Mouse (Mus musculus): ENCODE results near the gene Ddx24.

The Ddx24 gene

DNA sequence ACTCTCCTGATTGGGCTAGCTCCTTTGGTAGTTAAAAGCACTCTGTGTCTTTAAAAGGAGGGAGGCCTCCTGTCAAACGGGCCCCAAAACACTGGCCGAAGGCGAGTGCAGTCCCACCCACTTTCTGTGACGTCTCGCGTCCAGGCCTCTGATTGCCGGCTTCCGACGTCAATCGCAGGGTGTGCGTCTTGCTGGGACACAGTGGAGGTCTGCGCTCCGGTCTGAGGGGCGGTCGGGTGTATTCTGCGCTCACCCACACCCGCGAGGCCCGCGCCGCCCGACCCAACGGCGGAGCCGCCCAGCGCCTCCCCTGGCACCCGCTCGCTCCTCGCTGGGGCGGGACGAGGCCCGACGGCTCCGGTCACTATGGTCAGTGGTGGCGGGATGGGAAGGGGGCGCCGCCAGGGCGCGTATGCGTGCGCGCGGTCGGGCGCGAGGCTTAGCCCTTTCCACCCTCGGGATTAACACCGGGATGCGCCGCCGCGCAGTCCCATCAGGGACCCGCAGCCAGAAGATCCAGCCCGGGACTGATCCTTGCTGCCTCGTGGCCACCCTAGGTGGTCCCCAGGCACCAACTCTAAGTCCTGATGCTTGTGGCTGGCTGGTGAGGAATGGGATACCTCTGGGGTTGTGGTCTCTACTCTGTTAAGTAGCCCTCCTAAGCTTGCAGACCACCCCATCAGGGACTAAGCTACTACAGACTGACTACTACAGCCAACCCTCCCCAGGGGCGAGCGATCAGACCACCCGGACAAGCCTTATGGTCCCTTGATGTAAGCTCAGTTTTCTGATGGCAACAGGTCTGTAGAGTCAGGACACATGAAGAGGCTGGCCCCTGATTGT lies 36.9 kb downstream of the Ddx24 start, which contains the start of gene Otub2:
Gene Otub2, plus strand, starts transcription at position 178 of the 843 bp plus-strand sequence.
- DNase-seq, result peak; percentile 98

DNA sequence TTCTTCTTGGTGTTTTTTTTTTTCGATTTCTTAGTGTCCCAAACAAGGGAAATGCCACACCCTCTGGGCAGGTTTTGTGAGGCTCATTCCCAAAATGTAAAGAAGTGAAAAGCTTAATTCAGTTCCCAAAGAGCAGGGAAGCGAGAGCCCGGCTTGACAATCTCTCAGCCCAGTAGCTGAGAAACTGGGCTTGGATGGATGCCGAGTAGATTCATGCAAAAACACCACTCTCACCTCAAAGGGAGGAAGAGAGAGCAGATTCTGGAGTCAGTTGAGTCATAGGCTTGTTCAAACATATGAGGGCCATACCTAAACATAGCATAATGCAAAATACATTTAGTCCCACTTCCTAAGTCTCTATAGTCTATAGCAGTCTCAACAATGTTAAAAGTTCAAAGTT lies 45.4 kb downstream of the Ddx24 start:
- DNase-seq, result no peak

DNA sequence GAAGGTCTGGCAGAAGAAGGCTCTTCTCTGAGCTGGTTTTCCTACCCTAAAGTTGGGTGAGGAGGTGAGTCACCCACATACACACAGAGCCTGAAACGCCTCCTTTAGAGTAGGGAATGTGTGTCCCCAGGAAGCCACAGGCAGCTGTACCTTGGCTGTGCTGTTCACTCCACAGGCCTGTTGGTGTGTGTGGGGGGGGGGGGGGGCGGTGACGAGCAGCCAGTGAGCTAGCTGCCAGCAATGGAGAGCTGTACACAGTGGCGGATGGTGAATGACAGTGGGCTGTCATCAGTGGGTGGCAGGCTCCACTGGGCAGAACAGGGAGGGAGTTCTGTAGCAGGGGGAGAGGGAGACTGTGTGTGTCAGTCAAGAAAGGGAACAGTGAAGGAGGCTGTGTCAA lies 48.9 kb downstream of the Ddx24 start:
- no peak for DNase-seq

DNA sequence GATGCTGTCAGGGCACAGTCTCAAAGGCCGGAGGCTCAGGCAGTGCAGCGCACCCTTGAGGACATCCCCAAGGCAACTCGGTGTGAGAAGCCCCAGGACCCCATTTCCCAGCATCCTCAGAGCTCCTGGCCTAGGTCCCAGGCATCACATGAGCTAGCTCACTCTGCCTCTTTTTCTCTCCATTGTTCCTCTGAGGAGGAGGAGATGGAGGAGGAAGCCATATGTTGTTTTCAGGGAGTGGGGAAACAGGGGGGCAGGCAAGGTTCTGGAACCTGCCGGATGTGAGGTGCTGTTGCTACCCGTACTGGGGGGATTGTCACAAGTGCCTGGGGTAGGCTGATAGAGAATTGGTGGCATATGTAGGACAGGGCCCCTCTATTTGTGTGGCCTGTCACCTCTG lies 49.5 kb downstream of the Ddx24 start:
- DNase-seq, result peak; percentile 43 to 45

DNA sequence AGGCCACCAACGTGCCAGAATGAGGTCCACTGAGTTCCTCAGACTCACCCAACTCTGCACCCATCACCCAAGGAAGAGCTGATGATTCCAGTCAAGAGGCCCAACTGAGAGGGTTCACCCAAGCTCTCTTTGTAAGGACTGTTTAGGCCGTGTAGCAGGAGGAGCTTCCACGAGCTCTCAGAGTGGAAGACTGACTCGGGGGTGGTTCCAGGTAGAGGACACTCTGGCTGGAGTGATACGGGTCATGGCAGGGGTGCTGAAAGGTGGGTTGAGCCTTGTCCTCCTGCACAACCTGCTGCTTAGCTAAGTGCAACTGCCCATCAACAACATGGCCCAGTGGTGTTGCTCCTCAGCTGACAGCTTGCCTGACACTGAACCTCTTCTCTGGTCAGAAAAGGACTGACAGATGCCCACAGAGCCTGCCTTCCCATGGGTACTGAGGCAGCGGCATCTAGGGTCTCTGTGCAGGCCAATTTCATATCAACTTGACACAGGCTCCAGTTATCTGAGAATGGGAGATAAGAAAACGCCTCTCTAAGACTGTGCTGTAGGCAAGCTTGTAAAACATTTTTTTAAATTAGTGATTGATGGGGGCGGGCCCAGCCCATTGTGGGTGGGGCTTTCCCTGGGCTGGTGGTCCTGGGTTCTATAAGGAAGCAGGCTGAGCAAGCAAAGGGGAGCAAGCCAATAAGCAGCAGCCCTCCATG lies 51.9 kb downstream of the Ddx24 start:
- no peak for DNase-seq

DNA sequence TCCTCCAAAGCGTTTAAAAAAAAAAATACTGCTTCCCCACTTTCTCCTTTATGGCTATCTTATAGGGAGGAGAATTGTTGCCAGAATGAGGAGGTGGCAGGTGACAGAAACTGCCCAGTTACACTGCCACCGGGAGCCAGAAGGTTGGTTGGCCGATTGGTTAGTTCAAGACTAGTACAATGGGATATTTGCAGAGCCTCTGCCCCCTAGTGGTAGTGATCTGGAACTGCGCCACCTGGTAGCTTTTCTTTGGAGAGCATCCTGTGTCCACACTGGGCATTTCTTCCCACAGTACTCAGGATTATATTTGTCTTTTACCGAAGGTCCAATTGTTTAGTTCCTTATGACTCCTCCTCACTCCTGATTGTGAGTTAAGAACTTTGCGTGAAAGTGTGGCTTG lies 53.9 kb downstream of the Ddx24 start:
- DNase-seq, result peak; percentile 75 to 80

DNA sequence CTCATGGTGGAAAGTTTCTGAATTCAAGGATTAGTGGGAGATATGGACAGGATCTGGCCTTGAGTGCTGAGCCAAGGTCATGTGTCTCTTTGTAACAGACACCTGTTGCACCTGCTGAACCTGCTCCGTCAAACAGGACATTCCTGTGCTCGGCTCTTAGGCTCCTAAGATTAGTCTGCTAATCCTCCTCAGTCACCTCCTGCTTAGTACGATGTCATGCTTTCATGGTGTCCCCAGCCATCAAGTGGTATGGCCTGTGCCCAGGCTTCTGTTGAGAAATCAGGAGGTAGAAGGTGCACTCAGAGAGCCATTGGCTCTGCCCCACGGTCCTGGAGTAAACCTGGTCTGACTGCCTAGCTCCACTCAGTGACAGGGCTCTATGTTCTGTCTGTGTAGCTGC lies 54.8 kb downstream of the Ddx24 start:
- no peak for DNase-seq

DNA sequence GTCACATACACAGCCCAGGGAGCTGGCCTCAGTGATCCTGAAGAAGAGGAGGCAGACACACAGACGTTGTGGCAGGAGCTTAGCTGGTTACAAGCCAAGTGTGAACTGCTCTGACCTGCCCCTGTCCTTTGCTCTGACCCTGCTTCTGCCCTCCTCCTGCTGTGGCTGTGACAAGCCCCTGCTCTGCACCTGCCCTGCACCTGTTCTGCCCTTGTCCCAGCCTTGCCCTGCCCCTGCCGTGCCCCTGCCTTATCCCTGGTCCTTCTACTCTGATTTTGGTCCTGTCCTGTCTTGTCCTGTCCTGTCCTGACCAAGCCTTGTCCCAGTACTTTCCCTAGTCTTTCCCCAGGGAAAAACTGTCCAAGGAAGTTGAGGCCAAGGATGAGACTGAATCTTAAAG lies 56.9 kb downstream of the Ddx24 start:
- no peak for DNase-seq

DNA sequence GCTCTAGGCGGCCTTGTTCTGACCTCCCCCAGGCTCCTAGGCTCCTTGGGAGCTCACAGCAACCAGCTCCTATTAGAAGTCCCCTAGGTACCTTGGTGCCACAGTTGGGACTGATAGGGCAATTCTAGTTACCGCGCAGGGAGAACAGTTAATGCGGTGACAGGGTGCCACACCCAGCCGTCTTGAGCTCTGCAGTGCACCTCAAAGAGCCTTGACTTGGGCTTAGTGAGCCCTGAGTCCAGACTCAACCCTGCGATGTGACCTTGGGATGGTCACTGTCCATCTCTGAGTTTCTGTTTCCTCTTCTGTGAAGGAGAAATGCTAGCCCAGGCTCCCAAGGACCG lies 57.3 kb downstream of the Ddx24 start:
- no peak for DNase-seq

DNA sequence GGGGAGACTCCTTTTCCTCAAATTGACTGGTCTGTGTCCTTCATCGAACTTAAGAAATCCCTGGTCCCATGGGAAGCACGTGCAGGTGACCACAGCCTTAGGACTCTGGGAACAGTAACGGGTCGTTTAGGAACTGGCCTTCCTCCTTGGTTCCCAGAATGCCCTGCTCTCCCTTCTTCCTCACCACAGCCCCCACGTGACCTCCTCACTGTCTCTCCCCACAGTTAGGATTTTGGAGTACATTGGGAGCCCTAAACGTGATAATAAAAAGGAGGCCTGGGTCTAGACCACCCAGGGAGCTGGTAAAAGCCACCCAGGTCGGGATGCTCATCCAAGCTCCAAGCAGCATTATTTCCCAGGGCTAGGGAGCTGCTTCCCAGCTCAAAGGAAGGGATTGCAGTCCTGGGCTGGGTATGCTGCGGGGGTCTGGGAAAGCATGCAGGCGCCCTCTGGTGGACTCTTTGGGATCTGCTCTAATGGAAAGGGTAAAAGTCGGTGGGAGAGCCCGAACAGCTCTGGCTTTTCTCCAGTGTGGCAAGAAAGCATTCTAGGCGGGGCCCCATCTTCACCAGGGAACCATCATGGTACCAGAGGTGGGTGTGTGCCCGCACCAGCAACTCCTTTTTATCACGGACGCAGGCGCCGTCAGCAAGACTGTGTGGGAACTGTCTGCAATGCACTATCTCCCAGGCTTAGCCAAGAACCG lies 57.9 kb downstream of the Ddx24 start:
- DNase-seq, result peak; percentile 92 to 96

DNA sequence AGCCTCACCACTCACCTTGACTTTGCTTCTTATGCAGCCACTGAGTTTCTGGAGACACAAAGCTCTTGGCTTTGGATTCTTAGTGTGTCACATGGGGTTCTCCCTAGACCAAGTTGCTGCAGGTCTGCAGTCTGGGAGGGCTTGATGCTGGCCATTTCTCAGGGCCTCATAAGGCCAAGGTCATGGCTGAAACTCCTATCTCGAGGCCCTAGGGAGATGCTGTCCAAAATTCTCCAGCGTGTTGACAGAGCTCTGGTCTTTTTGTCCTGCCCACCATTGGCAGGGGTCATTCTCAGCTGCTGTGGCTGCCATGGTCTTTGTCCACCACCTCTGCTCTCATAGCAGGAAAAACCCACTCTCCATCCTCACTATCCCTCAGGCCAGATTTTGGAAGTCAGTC lies 58.5 kb downstream of the Ddx24 start:
- DNase-seq, result no peak

DNA sequence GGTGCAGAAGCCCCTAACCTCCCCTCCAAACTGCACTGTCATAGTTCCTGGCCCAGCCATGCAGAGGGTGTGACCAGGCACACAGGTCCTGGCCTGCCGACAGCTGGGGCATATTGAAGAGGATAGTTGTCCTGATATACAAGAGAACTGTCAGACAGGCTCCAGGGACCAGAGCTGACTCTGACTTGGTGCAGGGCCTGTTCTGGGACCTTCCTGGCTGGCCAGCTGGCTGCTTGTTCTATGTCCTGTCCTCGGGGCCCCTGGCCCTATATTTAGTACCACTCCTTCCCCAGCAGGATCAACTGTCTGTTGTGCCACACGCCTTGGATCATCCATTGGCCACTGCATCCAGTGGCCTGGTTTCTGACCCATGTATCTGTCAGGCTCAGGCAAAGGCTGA lies 63.3 kb downstream of the Ddx24 start:
- no peak for DNase-seq

DNA sequence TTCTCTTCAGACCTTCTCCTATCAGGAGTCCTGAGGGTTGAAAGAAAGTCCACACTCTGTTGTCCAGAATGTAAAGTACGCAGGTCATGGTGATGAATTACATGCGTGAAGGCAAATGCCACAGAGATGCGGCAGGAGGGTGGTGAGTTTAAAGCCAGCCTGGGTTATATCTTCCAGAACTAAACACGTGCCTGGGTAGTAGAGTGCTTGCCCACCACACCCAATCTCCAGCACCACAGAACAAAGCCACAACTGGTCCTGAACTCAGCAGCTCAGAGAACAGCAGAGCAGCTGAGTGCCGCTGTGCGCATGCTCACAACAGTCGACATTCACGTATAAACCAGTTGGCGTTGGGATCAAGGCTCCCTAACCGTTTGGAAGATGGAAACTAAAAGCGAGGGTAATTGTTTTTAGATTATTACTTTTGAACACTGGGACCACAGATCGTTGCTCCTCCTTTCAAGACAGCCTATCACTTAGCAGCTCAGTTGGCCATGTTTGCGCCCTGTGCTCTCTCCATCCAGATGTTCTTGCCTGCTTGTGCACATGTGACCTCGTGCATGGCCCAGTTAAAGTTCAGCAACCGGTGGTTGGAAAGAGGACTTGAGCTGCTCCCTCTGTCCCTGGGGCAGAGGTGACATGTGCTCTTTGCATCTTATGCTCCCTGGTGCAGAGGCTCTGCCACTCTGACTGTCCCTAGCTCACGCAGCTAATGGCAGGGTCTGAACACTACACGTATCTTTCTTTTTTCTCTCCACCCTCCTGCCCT lies 63.9 kb downstream of the Ddx24 start:
- no peak for DNase-seq

DNA sequence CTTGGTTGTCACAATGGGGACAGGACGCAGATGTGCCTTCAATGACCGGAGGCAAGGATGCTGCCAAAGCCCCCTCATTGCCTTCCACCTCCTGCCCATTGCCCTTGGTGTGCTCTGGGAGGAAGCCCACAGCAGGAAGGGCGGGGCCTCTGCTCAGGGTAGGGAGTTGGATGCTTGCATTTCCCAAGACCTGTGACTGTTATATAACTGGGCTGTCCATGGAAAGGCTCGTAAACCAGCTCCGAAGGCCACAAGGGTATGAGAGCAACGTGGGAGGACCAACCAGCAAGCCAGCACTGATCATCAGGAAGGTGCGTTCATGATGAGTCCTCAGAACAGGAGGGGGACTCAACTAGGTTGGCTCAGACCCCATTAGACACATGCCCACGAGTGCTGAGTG lies 64.8 kb downstream of the Ddx24 start:
- DNase-seq, result no peak

DNA sequence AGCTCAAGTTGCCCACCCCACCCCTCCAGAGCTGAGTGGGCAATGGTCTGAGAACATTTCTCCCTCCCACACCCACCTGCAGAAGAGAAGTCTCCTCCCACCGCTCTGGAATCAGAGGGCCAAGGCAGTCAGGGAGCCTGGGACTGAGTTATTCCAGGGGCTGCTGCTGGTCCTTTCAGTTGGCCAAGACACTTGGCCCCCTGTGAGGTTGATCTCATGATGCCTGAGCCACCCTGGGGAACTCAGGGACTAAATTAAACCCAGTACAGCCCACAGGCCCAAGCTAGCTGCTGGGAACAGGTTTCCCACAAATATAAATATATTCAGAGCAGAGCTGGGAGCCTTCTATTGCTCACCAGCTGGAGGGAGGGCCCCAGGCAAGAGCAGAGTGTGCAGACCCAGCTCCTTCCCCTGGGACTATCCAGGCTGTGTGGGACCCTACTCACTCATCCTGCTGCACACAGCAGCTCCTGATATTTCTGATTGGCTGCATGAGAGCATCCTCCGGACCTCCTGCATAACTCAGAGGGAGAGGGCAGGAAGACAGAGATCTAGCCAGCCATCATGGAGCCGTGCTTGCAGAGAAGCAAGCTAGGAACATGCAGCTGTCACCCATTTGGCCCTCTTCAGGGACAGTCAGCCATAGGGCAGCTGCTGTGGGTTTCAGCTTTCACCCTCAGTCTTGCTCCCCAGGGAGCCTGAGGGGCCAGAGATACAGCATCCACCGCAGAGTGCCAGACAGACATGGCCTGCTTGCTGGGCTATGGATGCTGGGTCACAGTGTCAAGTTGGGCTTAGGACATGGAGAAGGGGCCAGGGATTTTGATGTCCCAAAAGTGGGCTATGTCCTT lies 66.5 kb downstream of the Ddx24 start:
- no peak for DNase-seq

DNA sequence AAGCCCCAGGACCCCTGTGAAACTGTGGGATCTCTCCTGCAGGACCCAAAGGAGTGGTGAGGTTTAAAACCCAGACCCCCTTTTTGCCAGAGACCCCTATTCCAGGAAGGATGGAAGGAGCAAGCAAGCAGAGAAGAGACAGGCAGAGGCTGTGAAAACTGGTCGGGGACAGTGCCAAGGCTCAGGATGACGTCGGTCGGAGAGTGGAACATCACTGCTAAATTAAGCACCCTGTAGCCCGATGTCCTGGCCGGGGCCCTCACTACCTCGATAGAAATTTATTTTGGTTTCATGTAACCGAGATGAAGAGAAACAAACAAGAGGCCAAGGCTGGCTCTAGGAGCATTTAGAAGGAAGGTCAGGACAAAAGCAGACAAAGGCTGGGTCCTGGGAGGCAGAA lies 67.4 kb downstream of the Ddx24 start:
- DNase-seq, result no peak
